Mouse (Mus musculus) heart, embryonic 11.5 days (tissue): ENCODE results near the gene D130052B06Rik. TPM values are rescaled to one million over a fixed set of nuclear protein-coding genes. Genes with fewer than 3 reads are reported as not detected.

Source experiments
- ATAC-seq: fragments of 200-750 bp; cut with Nextera tagmentation; replicated peaks from 2 replicates; pipeline ENCODE4 v1.8.0; 2017; ENCODE audit warnings: moderate library complexity; ENCODE audit not compliant: insufficient number of reproducible peaks, low FRiP score, low TSS enrichment
- H3K27ac ChIP-seq: fragments of 300-500 bp; sonication (generic); 2 replicates; pipeline ENCODE4 v1.5.1; 2014; ENCODE audit warnings: mild to moderate bottlenecking, low read depth, low read length
- H3K27me3 ChIP-seq: fragments of 300-500 bp; sonication (generic); 2 replicates; pipeline ENCODE4 v1.6.1; 2014; ENCODE audit warnings: mild to moderate bottlenecking, low read length, mixed read lengths; ENCODE audit not compliant: control insufficient read depth, insufficient read depth
- H3K36me3 ChIP-seq: fragments of 300-500 bp; sonication (generic); 2 replicates; pipeline ENCODE4 v1.6.1; 2014; ENCODE audit warnings: mild to moderate bottlenecking, low read length, moderate library complexity, mixed read lengths; ENCODE audit not compliant: control insufficient read depth, insufficient read depth
- H3K4me1 ChIP-seq: fragments of 300-500 bp; sonication (generic); 2 replicates; pipeline ENCODE4 v1.6.1; 2014; ENCODE audit warnings: low read length; ENCODE audit not compliant: control insufficient read depth, insufficient read depth
- H3K4me2 ChIP-seq: fragments of 300-500 bp; sonication (generic); 2 replicates; pipeline ENCODE4 v1.6.1; 2014; ENCODE audit warnings: mild to moderate bottlenecking, moderate library complexity
- H3K4me3 ChIP-seq: fragments of 300-500 bp; sonication (generic); 2 replicates; pipeline ENCODE4 v1.5.1; 2014; ENCODE audit warnings: low read depth, low read length
- H3K9ac ChIP-seq: fragments of 300-500 bp; sonication (generic); 2 replicates; pipeline ENCODE4 v1.6.1; 2014; ENCODE audit warnings: mild to moderate bottlenecking, low read depth, low read length, moderate library complexity
- H3K9me3 ChIP-seq: fragments of 300-500 bp; sonication (generic); replicated peaks from 2 replicates; pipeline ENCODE4 v1.6.1; 2016; ENCODE audit warnings: low read length; ENCODE audit not compliant: control insufficient read depth
- WGBS: fragments of 180-500 bp; shearing (Covaris S2); extraction: QIAGEN DNeasy Blood & Tissue Kit; methylation state at CpG from one replicate; pipeline ENCODE4 v1.1.7; 2014; ENCODE audit not compliant: insufficient replicate concordance; 5-methylcytosine and 5-hydroxymethylcytosine counted together
- polyA plus RNA-seq: library from polyadenylated mRNA; unstranded; fragments of >200 nt; fragmentation: Nextera tagmentation; extraction: Ambion mirVana; gene quantifications from 2 replicates; pipeline ENCODE4 v1.2.1, GENCODE M21; 2014

The D130052B06Rik gene
- polyA plus RNA-seq, 1 experiment from 2014 or later, result not detected

DNA sequence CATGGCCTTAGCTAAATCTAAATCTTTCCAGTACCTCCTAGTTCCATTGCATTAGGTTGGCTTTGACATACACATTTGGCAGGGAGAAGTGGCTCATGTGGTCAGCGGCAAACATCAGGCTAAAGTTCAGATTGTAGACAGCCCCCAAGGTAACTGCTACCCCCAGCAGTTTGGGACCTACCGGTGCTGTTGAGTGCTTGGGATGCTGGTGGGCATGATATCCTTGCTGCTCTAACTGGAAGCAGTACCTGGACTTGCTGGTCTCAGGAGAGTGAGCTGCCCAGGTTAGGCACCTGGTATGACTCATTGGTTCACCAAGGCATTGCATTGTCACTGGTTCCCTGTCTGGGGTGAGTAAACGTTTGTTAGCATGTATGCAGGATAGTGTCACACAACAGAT lies 8.3 kb upstream of the D130052B06Rik start:
- H3K4me2 ChIP-seq, result no peak overlapping the region
- 79% methylated on average over 3 of the region's 3 CpGs for WGBS

DNA sequence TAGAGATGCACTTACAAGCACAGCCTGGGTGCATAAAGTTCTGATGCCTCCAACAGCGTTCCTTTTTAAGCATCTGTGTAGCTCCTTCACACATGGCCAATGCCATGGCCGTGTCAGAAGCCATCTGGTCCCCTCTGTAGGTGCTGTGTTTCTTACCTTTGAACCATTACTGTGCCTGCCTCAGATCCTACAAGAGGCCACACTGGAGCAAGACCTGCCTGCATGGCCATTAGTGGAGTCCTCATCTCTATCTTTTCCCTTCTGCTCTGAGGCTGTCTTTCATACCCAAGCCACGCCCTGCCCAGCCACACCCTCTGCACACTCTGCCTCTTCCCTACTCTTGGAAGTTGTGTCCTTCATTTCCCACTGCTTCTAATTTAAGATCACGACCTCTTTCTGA lies 6.3 kb upstream of the D130052B06Rik start:
- Histone ChIP-seq H3K4me3 (no peak overlapping the region), H3K9me3 (no peaks in the 10 kb centered on the region), H3K9ac (no peak overlapping the region), H3K4me1 (no peaks in the 10 kb centered on the region), H3K27ac (no peak overlapping the region), H3K27me3 (no peaks in the 10 kb centered on the region), H3K36me3 (no peaks in the 10 kb centered on the region), H3K4me2 (no peak overlapping the region)
- 73% methylated on average over 4 of the region's 4 CpGs for WGBS
- no peak for ATAC-seq

More for the DNA sequence above, 8.3 kb upstream of the D130052B06Rik start:
- no peak overlapping the region for H3K9ac ChIP-seq
- H3K27me3 ChIP-seq, result no peaks in the 10 kb centered on the region
- H3K27ac ChIP-seq, result no peak overlapping the region
- H3K9me3 ChIP-seq, result no peaks in the 10 kb centered on the region
- no peaks in the 10 kb centered on the region for H3K36me3 ChIP-seq
- ATAC-seq, result no peak
- no peaks in the 10 kb centered on the region for H3K4me1 ChIP-seq
- H3K4me3 ChIP-seq, result no peak overlapping the region

DNA sequence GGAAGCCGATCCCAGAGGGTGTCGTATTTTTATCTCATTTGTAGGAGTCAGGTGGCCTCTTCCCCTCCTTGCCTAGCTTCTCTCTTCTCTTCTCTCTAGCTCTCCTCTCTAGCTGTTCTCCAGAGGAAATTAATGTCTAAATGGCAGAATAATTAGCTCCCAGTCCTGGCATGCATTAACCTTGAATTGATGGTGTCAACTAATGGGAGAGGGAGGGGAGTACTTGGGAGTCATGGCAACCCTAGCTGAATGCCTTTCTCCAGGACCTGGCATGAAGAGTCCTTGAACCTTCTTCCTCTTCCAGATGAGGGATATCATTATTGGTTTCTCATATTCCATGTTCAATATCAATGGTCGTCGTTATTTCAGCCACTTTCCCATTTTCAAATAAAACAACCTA lies 2.4 kb upstream of the D130052B06Rik start:
- H3K4me1 ChIP-seq, result no peaks in the 10 kb centered on the region
- H3K27me3 ChIP-seq, result no peaks in the 10 kb centered on the region; the same call in 1 of the 2 replicates
- H3K9me3 ChIP-seq, result no peaks in the 10 kb centered on the region
- H3K4me3 ChIP-seq, result no peak overlapping the region
- 80% methylated on average over 4 of the region's 4 CpGs for WGBS
- H3K27ac ChIP-seq, result no peak overlapping the region
- no peak overlapping the region for H3K4me2 ChIP-seq
- no peak for ATAC-seq
- H3K36me3 ChIP-seq, result no peaks in the 10 kb centered on the region
- no peak overlapping the region for H3K9ac ChIP-seq

DNA sequence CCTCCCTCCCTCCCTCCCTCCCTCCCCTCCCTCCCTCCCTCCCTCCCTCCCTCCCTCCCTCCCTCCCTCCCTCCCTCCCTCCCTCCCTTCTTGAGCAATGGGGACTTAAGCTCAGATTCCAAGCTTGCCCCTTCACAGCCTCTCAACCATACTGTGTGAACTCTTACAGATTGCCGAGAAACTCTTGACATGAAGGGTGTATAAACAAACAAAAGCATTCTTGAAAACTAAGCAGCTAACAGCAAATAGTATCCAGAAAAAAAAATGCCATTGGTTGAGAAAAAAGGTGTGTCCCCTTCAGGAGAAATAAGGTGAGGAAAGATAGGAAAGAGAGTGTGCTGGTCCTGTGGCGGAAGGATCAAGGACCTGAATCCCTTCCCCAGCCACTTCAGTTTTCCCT lies 4.1 kb downstream of the D130052B06Rik start:
- H3K9me3 ChIP-seq, result no peaks in the 10 kb centered on the region
- H3K4me1 ChIP-seq, result peaks cover 4% of the 10 kb centered on the region; the same call in 1 of the 2 replicates
- H3K9ac ChIP-seq, result no peak overlapping the region
- no peak for ATAC-seq
- no peaks in the 10 kb centered on the region; the same call in 1 of the 2 replicates for H3K27me3 ChIP-seq
- no peak overlapping the region for H3K4me3 ChIP-seq
- H3K4me2 ChIP-seq, result no peak overlapping the region
- no peak overlapping the region for H3K27ac ChIP-seq
- no peaks in the 10 kb centered on the region for H3K36me3 ChIP-seq
- WGBS, result 44% methylated on average over 2 of the region's 2 CpGs

DNA sequence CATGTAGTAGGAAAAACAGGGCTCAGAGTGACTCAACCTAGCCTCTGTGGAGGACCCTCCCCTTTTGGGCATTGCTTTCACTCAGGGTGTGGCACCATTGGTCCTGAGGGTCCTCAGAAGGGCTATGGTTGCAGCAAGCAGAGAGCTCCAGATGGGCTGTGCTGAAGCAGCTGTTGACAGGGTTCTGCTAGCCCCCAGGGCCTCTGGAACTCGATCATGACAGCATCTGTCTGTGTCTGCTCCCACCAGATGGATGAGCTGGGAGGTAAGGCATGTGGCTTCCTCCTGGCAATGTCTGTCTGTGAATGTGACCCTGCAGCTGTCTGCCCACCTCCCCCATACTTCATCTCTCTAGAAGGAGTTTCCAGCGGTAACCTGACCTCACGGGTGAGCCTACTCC lies 8.7 kb downstream of the D130052B06Rik start:
- ATAC-seq, result 0 out of 2 replicates have a peak, but pooled peaks have one; percentile 52
- no peaks in the 10 kb centered on the region; the same call in 1 of the 2 replicates for H3K27me3 ChIP-seq
- H3K9ac ChIP-seq, result no peak overlapping the region
- no peak overlapping the region for H3K27ac ChIP-seq
- no peaks in the 10 kb centered on the region for H3K9me3 ChIP-seq
- no peaks in the 10 kb centered on the region for H3K36me3 ChIP-seq
- H3K4me1 ChIP-seq, result peaks cover 4% of the 10 kb centered on the region; the same call in 1 of the 2 replicates
- 6% methylated on average over 3 of the region's 3 CpGs for WGBS
- no peak overlapping the region for H3K4me3 ChIP-seq
- H3K4me2 ChIP-seq, result no peak overlapping the region

DNA sequence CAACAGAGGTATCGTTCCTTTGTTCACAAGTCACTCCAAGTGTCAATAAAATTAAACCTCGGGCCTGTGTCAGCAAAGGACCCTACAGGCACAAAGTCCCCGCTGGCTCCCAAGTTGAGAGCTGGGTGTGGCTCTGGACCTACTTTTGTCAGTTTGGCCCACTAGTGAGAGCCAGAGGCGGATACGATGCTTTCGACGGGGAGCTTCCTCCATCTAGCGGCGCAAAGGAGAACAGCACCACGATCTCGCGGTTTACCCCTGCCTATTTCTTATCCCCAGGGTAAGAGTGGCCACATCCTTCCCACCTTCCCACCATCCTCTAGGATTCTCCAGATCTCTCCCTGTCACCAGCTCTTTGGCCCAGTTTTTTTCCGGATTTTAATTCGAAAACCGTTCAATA lies 15.1 kb downstream of the D130052B06Rik start:
- Histone ChIP-seq H3K27ac (no peak overlapping the region), H3K27me3 (peaks cover 3% of the 10 kb centered on the region; the same call in 1 of the 2 replicates), H3K9ac (no peak overlapping the region), H3K9me3 (no peaks in the 10 kb centered on the region), H3K4me2 (no peak overlapping the region), H3K36me3 (no peaks in the 10 kb centered on the region), H3K4me3 (no peak overlapping the region), H3K4me1 (no peaks in the 10 kb centered on the region)
- WGBS, result 6% methylated on average over 15 of the region's 15 CpGs
- no peak for ATAC-seq

DNA sequence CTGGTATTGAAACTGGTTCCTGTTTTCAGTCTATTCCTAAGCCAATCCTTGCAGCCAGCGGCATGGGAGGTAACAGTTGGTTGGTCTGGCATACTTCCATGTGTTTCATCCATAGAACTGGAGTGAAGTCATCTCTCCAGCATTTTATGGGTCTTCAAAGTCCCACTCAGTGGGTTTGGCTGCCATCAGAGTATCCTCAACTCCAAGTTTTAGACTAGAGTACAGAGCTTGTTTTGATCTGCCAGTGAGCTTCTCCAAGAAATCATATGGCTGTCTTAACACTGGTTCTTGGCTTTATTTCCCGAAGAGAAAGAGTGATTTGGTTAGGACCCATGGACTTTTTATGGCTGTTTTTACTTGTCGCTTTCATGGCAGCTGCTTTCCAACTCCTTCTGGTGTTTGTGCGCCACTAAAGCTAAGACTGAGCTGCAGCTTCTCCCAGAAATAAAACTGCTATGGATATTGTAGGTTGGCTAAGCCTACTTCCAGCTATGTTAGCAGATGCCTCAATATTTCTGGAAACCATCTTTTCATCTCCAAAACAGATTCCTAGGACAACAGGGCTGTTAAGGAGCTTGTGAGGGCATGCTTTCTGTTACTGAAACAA lies 28.1 kb downstream of the D130052B06Rik start:
- Histone ChIP-seq H3K4me1 (no peaks in the 10 kb centered on the region), H3K27me3 (no peaks in the 10 kb centered on the region), H3K36me3 (no peaks in the 10 kb centered on the region), H3K4me2 (no peak overlapping the region), H3K4me3 (no peak overlapping the region), H3K27ac (no peak overlapping the region), H3K9ac (no peak overlapping the region), H3K9me3 (no peaks in the 10 kb centered on the region)
- ATAC-seq, result no peak
- WGBS, result 74% methylated on average over 4 of the region's 4 CpGs

DNA sequence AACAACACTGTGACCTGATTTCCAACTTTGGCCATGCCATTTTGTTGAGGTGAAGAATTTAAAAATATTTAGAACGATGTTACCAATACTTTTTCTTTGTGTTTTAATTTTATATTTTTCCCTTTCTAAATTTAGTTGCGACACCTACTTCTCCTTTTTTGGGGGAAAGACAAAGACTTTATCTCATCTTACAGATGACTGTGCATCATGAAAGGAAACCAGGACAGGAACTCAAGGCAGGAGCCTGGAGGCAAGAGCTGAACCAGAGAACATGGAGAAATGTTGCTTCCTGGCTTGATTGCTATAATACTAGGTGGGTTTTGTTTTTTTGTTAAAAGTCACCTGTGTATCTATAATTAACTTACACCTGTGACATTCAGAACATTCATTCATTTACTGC lies 38.0 kb downstream of the D130052B06Rik start:
- Histone ChIP-seq H3K9ac (no peak overlapping the region), H3K27me3 (no peaks in the 10 kb centered on the region), H3K4me2 (no peak overlapping the region), H3K4me3 (no peak overlapping the region), H3K27ac (no peak overlapping the region), H3K9me3 (no peaks in the 10 kb centered on the region), H3K36me3 (no peaks in the 10 kb centered on the region), H3K4me1 (no peaks in the 10 kb centered on the region)
- 85% methylated on average over 2 of the region's 2 CpGs for WGBS
- no peak for ATAC-seq

DNA sequence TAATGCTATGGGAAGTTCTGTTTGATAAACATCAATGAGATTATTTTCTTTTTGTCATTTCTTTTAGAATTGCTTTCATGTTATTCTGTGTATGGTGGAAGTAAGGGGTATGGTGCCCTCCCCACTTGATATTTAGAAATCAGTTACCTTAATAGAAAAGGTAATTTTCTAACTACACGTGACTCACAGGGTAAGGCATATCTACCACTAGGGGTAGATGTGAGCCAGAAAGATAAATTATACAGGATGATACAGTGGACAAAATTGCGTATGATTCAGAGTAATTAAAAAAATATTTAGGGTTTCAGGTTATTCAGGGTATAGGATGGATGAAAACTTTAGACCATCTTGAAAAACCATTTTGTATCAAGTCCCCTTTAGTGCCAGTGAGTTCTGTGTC lies 50.3 kb downstream of the D130052B06Rik start:
- Histone ChIP-seq H3K9me3 (no peaks in the 10 kb centered on the region), H3K4me3 (no peak overlapping the region), H3K27me3 (no peaks in the 10 kb centered on the region), H3K36me3 (no peaks in the 10 kb centered on the region), H3K4me2 (no peak overlapping the region), H3K27ac (no peak overlapping the region), H3K4me1 (no peaks in the 10 kb centered on the region), H3K9ac (no peak overlapping the region)
- WGBS, result 69% methylated on average over 2 of the region's 2 CpGs
- ATAC-seq, result no peak
